Comparison of ENCODE assay signal across 8 mouse cellular contexts in genomic region chr2:130961851-130962250, GRCm38 (mm10). TPM values are rescaled to one million over a fixed set of nuclear protein-coding genes. Genes with fewer than 3 reads are reported as not detected.
DNase-seq lines count a peak whose midpoint lies in the region; ATAC-seq and TF ChIP-seq lines count a peak whose summit lies in the region.

No protein-coding gene starts in this region.

- DNase-seq in cerebellum, adult 8-10 months: peak; percentile 11
- DNase-seq in liver, adult 2 months (ENCODE audit: extremely low read depth, low read depth, low spot score): peak; percentile 82
- DNase-seq in liver, embryonic 11.5 days (ENCODE audit: low spot score): no peak
- peak; percentile 76 for DNase-seq in embryo, embryonic 10.5 days (ENCODE audit: low spot score)
- peak; percentile 43 for DNase-seq in lung, postnatal 10 days
- no peak for DNase-seq in layer of hippocampus, adult 8-10 months (ENCODE audit: low spot score in 2 of 2)

- H3K4me2 ChIP-seq in liver, embryonic 11.5 days: no peak overlapping the region
- no peak overlapping the region for H3K4me2 ChIP-seq in intestine, embryonic 16.5 days (ENCODE audit: low read depth, low read length)

- no peak overlapping the region for H3K9ac ChIP-seq in liver, adult 2 months (ENCODE audit: low read depth, low read length)
- no peak overlapping the region for H3K9ac ChIP-seq in liver, embryonic 11.5 days (ENCODE audit: low read depth, low read length)
- no peak overlapping the region for H3K9ac ChIP-seq in intestine, embryonic 16.5 days (ENCODE audit: low read depth, low read length)

- no peak overlapping the region for H3K27ac ChIP-seq in liver, adult 2 months (replicated peaks; ENCODE audit: insufficient read depth, low read depth, low read length)
- H3K27ac ChIP-seq in liver, embryonic 11.5 days (ENCODE audit: low read depth, low read length): no peak overlapping the region
- no peak overlapping the region for H3K27ac ChIP-seq in intestine, embryonic 16.5 days (ENCODE audit: low read length)

- TF ChIP-seq CTCF in liver, adult 2 months (IDR thresholded peaks at IDR 0.05; ENCODE audit: low read depth, low read length): 0 out of 2 replicates have a peak, but pooled peaks have one; percentile 26

- TF ChIP-seq POLR2A in liver, adult 2 months (IDR thresholded peaks at IDR 0.05; ENCODE audit: extremely low read depth, insufficient read depth, low read length): no peak

- peaks cover 16% of the 10 kb centered on the region for H3K4me1 ChIP-seq in liver, adult 2 months (ENCODE audit: control insufficient read depth, insufficient read depth, low read length)
- H3K4me1 ChIP-seq in liver, embryonic 11.5 days (replicated peaks; ENCODE audit: control insufficient read depth, insufficient read depth, low read length): no peaks in the 10 kb centered on the region
- H3K4me1 ChIP-seq in intestine, embryonic 16.5 days (ENCODE audit: control insufficient read depth, insufficient read depth, low read length): no peaks in the 10 kb centered on the region

- H3K4me3 ChIP-seq in liver, adult 2 months (ENCODE audit: insufficient read depth, low read depth, low read length): no peak overlapping the region
- H3K4me3 ChIP-seq in liver, embryonic 11.5 days (ENCODE audit: low read depth, low read length): no peak overlapping the region
- H3K4me3 ChIP-seq in intestine, embryonic 16.5 days (ENCODE audit: low read length): no peak overlapping the region

- H3K27me3 ChIP-seq in liver, adult 2 months (ENCODE audit: control insufficient read depth, insufficient read depth, low read length): no peaks in the 10 kb centered on the region
- no peaks in the 10 kb centered on the region for H3K27me3 ChIP-seq in liver, embryonic 11.5 days (replicated peaks; ENCODE audit: control insufficient read depth, insufficient read depth, low read length)
- no peaks in the 10 kb centered on the region for H3K27me3 ChIP-seq in intestine, embryonic 16.5 days (replicated peaks; ENCODE audit: control insufficient read depth, insufficient read depth, low read length)

- peaks cover 5% of the 10 kb centered on the region; the same call in 1 of the 2 replicates for H3K79me2 ChIP-seq in liver, adult 2 months (ENCODE audit: control insufficient read depth, insufficient read depth, low read length)

- H3K9me3 ChIP-seq in liver, embryonic 11.5 days (ENCODE audit: control insufficient read depth, low read length): no peaks in the 10 kb centered on the region
- no peaks in the 10 kb centered on the region for H3K9me3 ChIP-seq in intestine, embryonic 16.5 days (ENCODE audit: control insufficient read depth, low read length)

- H3K36me3 ChIP-seq in liver, adult 2 months (ENCODE audit: control insufficient read depth, insufficient read depth, low read length): peaks cover 54% of the 10 kb centered on the region
- no peaks in the 10 kb centered on the region; the same call in 1 of the 2 replicates for H3K36me3 ChIP-seq in liver, embryonic 11.5 days (ENCODE audit: control insufficient read depth, insufficient read depth, low read length)
- 0 out of 2 replicates have a peak, but pooled peaks cover 3% of the 10 kb centered on the region for H3K36me3 ChIP-seq in intestine, embryonic 16.5 days (ENCODE audit: control insufficient read depth, insufficient read depth, low read length)

- ATAC-seq in cerebellum, adult (ENCODE audit: insufficient number of reproducible peaks, low FRiP score, low TSS enrichment): no peak
- no peak for ATAC-seq in liver, embryonic 11.5 days (replicated peaks; ENCODE audit: low FRiP score)
- ATAC-seq in intestine, embryonic 16.5 days: no peak

RNA-seq across cellular contexts. Expression of gene Atrn, which starts 55.6 kb away (rescaled TPM):
- total RNA-seq in liver, adult 2 months (2014; rRNA removed): 27.2 and 32.6 TPM in 2 replicates
- polyA plus RNA-seq in liver, adult 2 months (2012; rRNA removed): 13.5 and 16.6 TPM in 2 replicates
- 5.3 and 7.0 TPM in 2 replicates for polyA plus RNA-seq in liver, embryonic 11.5 days (2014; fragmentation: Nextera tagmentation; extraction: Ambion mirVana)
- polyA plus RNA-seq in intestine, embryonic 16.5 days (2015; fragmentation: Nextera tagmentation; extraction: Ambion mirVana): 3.1 and 3.3 TPM in 2 replicates
- total RNA-seq in layer of hippocampus, adult 8-10 months (2022): 100 to 1,000 TPM in 3 of 4 experiments, 10 to 100 TPM in 1; 98.2 to 108 (median 104) TPM

RNA-seq across cellular contexts. Expression of gene 4930402H24Rik, which starts 55.6 kb away (rescaled TPM):
- 14.8 and 19.9 TPM in 2 replicates for total RNA-seq in liver, adult 2 months (2014; rRNA removed)
- polyA plus RNA-seq in liver, adult 2 months (2012; rRNA removed): 15.4 and 18.2 TPM in 2 replicates
- 15.4 and 20.6 TPM in 2 replicates for polyA plus RNA-seq in liver, embryonic 11.5 days (2014; fragmentation: Nextera tagmentation; extraction: Ambion mirVana)
- polyA plus RNA-seq in intestine, embryonic 16.5 days (2015; fragmentation: Nextera tagmentation; extraction: Ambion mirVana): 22.6 and 25.9 TPM in 2 replicates
- total RNA-seq in layer of hippocampus, adult 8-10 months (2022): 100 to 1,000 TPM in 1 of 4 experiments, 10 to 100 TPM in 3; 74.4 to 113 (median 91.0) TPM

Comparison
In these comparisons a context has a peak if more than half of its experiments do, and no peak if none do; other contexts are left out.
1. DNase-seq: peak in cerebellum, adult 8-10 months (single experiment), liver, adult 2 months (single experiment), embryo, embryonic 10.5 days (single experiment) and lung, postnatal 10 days (single experiment); none in liver, embryonic 11.5 days (single experiment) and layer of hippocampus, adult 8-10 months (0 of 2).